Mouse (Mus musculus) MEL (cell line): ENCODE data around the gene Vcp. TPM values are rescaled to one million over a fixed set of nuclear protein-coding genes. Genes with fewer than 3 reads are reported as not detected.

Experiments
- DNase-seq: peaks from one replicate; pipeline ENCODE4 v3.0.0; 2011; ENCODE audit warnings: low read depth, low spot score
- H3K27ac ChIP-seq: 2 replicates; pipeline ENCODE4 v1.5.1; 2012; ENCODE audit warnings: low read depth, mild to moderate bottlenecking, control low read depth, low read length, moderate library complexity; ENCODE audit not compliant: control insufficient read depth
- H3K27me3 ChIP-seq, 2 experiments: fragments of 150-350 bp in 1 of 2; sonication (generic) in 1 of 2; 2 replicates each; pipeline ENCODE4 v1.6.1; 2012; ENCODE audit warnings: low read length in 2 of 2, mild to moderate bottlenecking in 2 of 2, improper control_type of control experiment in 1 of 2, moderate library complexity in 1 of 2; ENCODE audit not compliant: insufficient read depth in 2 of 2, control insufficient read depth in 1 of 2
- H3K36me3 ChIP-seq, 2 experiments: 2 replicates each; pipeline ENCODE4 v1.6.1; 2012 to 2014; ENCODE audit warnings: low read length in 2 of 2, improper control_type of control experiment in 1 of 2, inconsistent platforms in 1 of 2, mild to moderate bottlenecking in 1 of 2; ENCODE audit not compliant: insufficient read depth in 2 of 2, control insufficient read depth in 1 of 2
- H3K4me1 ChIP-seq, 2 experiments: fragments of 150-350 bp in 1 of 2; sonication (generic) in 1 of 2; 2 replicates each; pipeline ENCODE4 v1.6.1; 2012; ENCODE audit warnings: low read length in 2 of 2, improper control_type of control experiment in 1 of 2, mild to moderate bottlenecking in 1 of 2; ENCODE audit not compliant: insufficient read depth in 2 of 2, control insufficient read depth in 1 of 2
- H3K4me3 ChIP-seq, 2 experiments: fragments of 150-350 bp in 1 of 2; sonication (generic) in 1 of 2; 2 replicates each; pipeline ENCODE4 v1.5.1; 2012; ENCODE audit warnings: low read depth in 2 of 2, low read length in 2 of 2, mild to moderate bottlenecking in 2 of 2, moderate library complexity in 2 of 2, control low read depth in 1 of 2, improper control_type of control experiment in 1 of 2; ENCODE audit not compliant: control insufficient read depth in 1 of 2, insufficient read depth in 1 of 2
- H3K79me2 ChIP-seq: 2 replicates; pipeline ENCODE4 v1.6.1; 2012; ENCODE audit warnings: mild to moderate bottlenecking, low read length, moderate library complexity; ENCODE audit not compliant: control insufficient read depth, poor library complexity, insufficient read depth
- H3K9ac ChIP-seq: 2 replicates; pipeline ENCODE4 v1.6.1; 2012; ENCODE audit warnings: low read depth, mild to moderate bottlenecking, control low read depth, low read length, moderate library complexity; ENCODE audit not compliant: control insufficient read depth, poor library complexity, severe bottlenecking
- H3K9me3 ChIP-seq: fragments of 150-350 bp; sonication (generic); replicated peaks from 2 replicates; pipeline ENCODE4 v1.6.1; 2012; ENCODE audit warnings: mild to moderate bottlenecking, low read length, improper control_type of control experiment, moderate library complexity; ENCODE audit not compliant: insufficient read depth
- CHD1 ChIP-seq: IDR thresholded peaks from 2 replicates; pipeline ENCODE4 v1.6.1; 2012; ENCODE audit warnings: low read depth, mild to moderate bottlenecking, inconsistent platforms, low read length, improper control_type of control experiment
- CHD2 ChIP-seq: IDR thresholded peaks from 2 replicates; pipeline ENCODE4 v1.6.1; 2011; ENCODE audit warnings: low read length, improper control_type of control experiment
- CTCF ChIP-seq, 3 experiments: IDR thresholded peaks in 2 of 3; conservative IDR thresholded peaks in 1 of 3; 2 replicates each; pipeline ENCODE4 v1.5.1; 2011 to 2012; ENCODE audit warnings: low read length in 3 of 3, low read depth in 2 of 3, mild to moderate bottlenecking in 2 of 3, improper control_type of control experiment in 1 of 3, inconsistent platforms in 1 of 3, mixed read lengths in 1 of 3, moderate library complexity in 1 of 3; ENCODE audit not compliant: control insufficient read depth in 1 of 3, insufficient read depth in 1 of 3, poor library complexity in 1 of 3, severe bottlenecking in 1 of 3
- E2F4 ChIP-seq: IDR thresholded peaks from 2 replicates; pipeline ENCODE4 v1.6.1; 2011; ENCODE audit warnings: low read depth, low read length, improper control_type of control experiment, borderline replicate concordance
- GABPA ChIP-seq: IDR thresholded peaks from 2 replicates; pipeline ENCODE4 v1.6.1; 2012; ENCODE audit warnings: low read depth, mild to moderate bottlenecking, inconsistent platforms, low read length, improper control_type of control experiment, moderate library complexity
- HCFC1 ChIP-seq: IDR thresholded peaks from 2 replicates; pipeline ENCODE4 v1.6.1; 2012; ENCODE audit warnings: low read depth, mild to moderate bottlenecking, inconsistent platforms, low read length, improper control_type of control experiment, moderate library complexity
- KAT2A ChIP-seq: conservative IDR thresholded peaks from 2 replicates; pipeline ENCODE4 v1.6.1; 2012; ENCODE audit warnings: low read depth, low read length, improper control_type of control experiment, inconsistent platforms
- MAFK ChIP-seq: IDR thresholded peaks from 2 replicates; pipeline ENCODE4 v1.6.1; 2011; ENCODE audit warnings: low read depth, mild to moderate bottlenecking, low read length, improper control_type of control experiment, borderline replicate concordance
- MAX ChIP-seq: IDR thresholded peaks from 2 replicates; pipeline ENCODE4 v1.6.1; 2011; ENCODE audit warnings: low read length, improper control_type of control experiment
- NELFE ChIP-seq: IDR thresholded peaks from 2 replicates; pipeline ENCODE4 v1.6.1; 2011; ENCODE audit warnings: low read depth, low read length, improper control_type of control experiment
- POLR2A ChIP-seq, 2 experiments: IDR thresholded peaks; 2 replicates each; pipeline ENCODE4 v1.6.1; 2011 to 2012; ENCODE audit warnings: low read length in 2 of 2, mild to moderate bottlenecking in 2 of 2, control low read depth in 1 of 2, improper control_type of control experiment in 1 of 2, low read depth in 1 of 2, moderate library complexity in 1 of 2; ENCODE audit not compliant: control insufficient read depth in 1 of 2, insufficient read depth in 1 of 2, poor library complexity in 1 of 2
- POLR2AphosphoS2 ChIP-seq: IDR thresholded peaks from 2 replicates; pipeline ENCODE4 v1.6.1; 2011; ENCODE audit warnings: low read length, improper control_type of control experiment
- RCOR1 ChIP-seq: IDR thresholded peaks from 2 replicates; pipeline ENCODE4 v1.6.1; 2012; ENCODE audit warnings: low read depth, mild to moderate bottlenecking, inconsistent platforms, low read length, improper control_type of control experiment
- TCF12 ChIP-seq: IDR thresholded peaks from 2 replicates; pipeline ENCODE4 v1.6.1; 2014; ENCODE audit warnings: low read depth, mild to moderate bottlenecking, inconsistent platforms, low read length, improper control_type of control experiment, moderate library complexity
- USF1 ChIP-seq: IDR thresholded peaks from 2 replicates; pipeline ENCODE4 v1.6.1; 2014; ENCODE audit warnings: low read depth, mild to moderate bottlenecking, inconsistent platforms, low read length, improper control_type of control experiment, moderate library complexity
- USF2 ChIP-seq, 2 experiments: IDR thresholded peaks; 2 replicates each; pipeline ENCODE4 v1.6.1; 2011 to 2012; ENCODE audit warnings: improper control_type of control experiment in 2 of 2, low read length in 2 of 2, borderline replicate concordance in 1 of 2, inconsistent platforms in 1 of 2, low read depth in 1 of 2, mild to moderate bottlenecking in 1 of 2; ENCODE audit not compliant: insufficient read depth in 1 of 2
- ZC3H11A ChIP-seq: IDR thresholded peaks from 2 replicates; pipeline ENCODE4 v1.6.1; 2012; ENCODE audit warnings: low read depth, mild to moderate bottlenecking, inconsistent platforms, low read length, improper control_type of control experiment
- ZMIZ1 ChIP-seq: IDR thresholded peaks from 2 replicates; pipeline ENCODE4 v1.6.1; 2012; ENCODE audit warnings: low read depth, mild to moderate bottlenecking, inconsistent platforms, low read length, improper control_type of control experiment, moderate library complexity
- polyA plus RNA-seq, 2 experiments: library from polyadenylated mRNA; stranded (reverse) in 1 of 2; unstranded in 1 of 2; fragments of >175 nt in 1 of 2; fragments of >200 nt in 1 of 2; gene quantifications; 2 replicates each; pipeline versions ENCODE4 v1.2.1 to v1.2.4; 2012; ENCODE audit warnings: low replicate concordance in 2 of 2, low read depth in 1 of 2; ENCODE audit not compliant: insufficient read length in 2 of 2, insufficient read depth in 1 of 2, missing spikeins in 1 of 2
- total RNA-seq: library from RNA; depleted of rRNA; stranded (reverse); fragments of 300-350 nt; gene quantifications from 2 replicates; pipeline ENCODE4 v1.2.3, GENCODE M21; 2012; rRNA removed

Vcp gene
- total and polyA plus RNA-seq, 3 experiments, result 264 to 792 (median 420) TPM

DNA sequence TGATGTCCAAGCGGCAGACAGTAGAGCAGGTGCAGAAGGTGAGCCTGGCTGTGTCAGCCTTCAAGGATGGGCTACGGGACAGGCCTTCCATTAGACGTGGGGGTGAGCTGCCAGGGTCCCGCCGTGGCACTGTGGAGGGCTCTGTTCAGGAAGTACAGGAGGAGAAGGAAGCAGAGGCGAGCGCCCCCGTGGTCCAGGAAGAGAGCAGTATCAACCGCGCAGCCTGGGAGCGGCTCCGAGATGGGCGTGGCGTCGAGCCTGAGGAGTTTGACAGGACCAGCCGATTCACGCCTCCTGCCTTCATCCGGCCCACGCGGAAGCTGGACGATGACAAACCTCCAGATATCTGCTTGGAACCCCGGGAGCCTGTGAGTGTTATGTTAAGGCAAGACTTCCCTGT lies 66.7 kb downstream of the Vcp start (continued):
- TF ChIP-seq ZC3H11A (no peak), USF2 (IDR thresholded peaks at IDR 0.05; ENCODE audit: borderline replicate concordance in 1 of 2, insufficient read depth in 1 of 2, low read depth in 1 of 2, low read length in 2 of 2) (no peak), POLR2A (IDR thresholded peaks at IDR 0.05; ENCODE audit: control insufficient read depth in 1 of 2, insufficient read depth in 1 of 2, low read depth in 1 of 2, low read length in 2 of 2, poor library complexity in 1 of 2) (0 out of 4 replicates have a peak, but pooled peaks of 1 of the 2 experiments have one; percentile 24), RCOR1 (no peak), MAFK (no peak), NELFE (no peak), TCF12 (no peak), USF1 (no peak)

GRCm38 (mm10) chr4:42932229-42932969 lies 67.9 kb downstream of the Vcp start:
- Histone ChIP-seq H3K36me3 (0 out of 4 replicates have a peak, but pooled peaks cover 0 to 2% of the 10 kb centered on the region in 2 experiments), H3K9me3 (no peaks in the 10 kb centered on the region), H3K4me1 (peaks cover 2 to 10% of the 10 kb centered on the region in 2 experiments; a peak in 1 of 4 replicates), H3K27me3 (no peaks in the 10 kb centered on the region; a peak in 1 of 4 replicates), H3K79me2 (no peaks in the 10 kb centered on the region), H3K27ac (no peak overlapping the region), H3K4me3 (no peak overlapping the region), H3K9ac (no peak overlapping the region)
- TF ChIP-seq KAT2A, result no peak
- TF ChIP-seq ZMIZ1, result no peak
- TF ChIP-seq HCFC1, result no peak
- no peak for TF ChIP-seq E2F4
- no peak for TF ChIP-seq CTCF (IDR thresholded peaks at IDR 0.05 in 2 of 3, conservative IDR thresholded peaks at IDR 0.05 in 1 of 3; ENCODE audit: control insufficient read depth in 1 of 3, insufficient read depth in 1 of 3, low read depth in 2 of 3, low read length in 3 of 3, poor library complexity in 1 of 3, severe bottlenecking in 1 of 3)
- TF ChIP-seq NELFE, result no peak
- TF ChIP-seq POLR2AphosphoS2, result no peak
- no peak for TF ChIP-seq GABPA
- no peak for TF ChIP-seq MAX
- no peak for TF ChIP-seq ZC3H11A
- no peak for TF ChIP-seq CHD2
- TF ChIP-seq CHD1, result no peak
- no peak for TF ChIP-seq USF2 (IDR thresholded peaks at IDR 0.05; ENCODE audit: borderline replicate concordance in 1 of 2, insufficient read depth in 1 of 2, low read depth in 1 of 2, low read length in 2 of 2)
- no peak for DNase-seq

Other genes with a start within 250 kb of the Vcp start
- not detected in 2 replicates for gene Ccl19, start 243.9 kb downstream of the Vcp start, total RNA-seq
- gene Ccl19, start 243.9 kb downstream of the Vcp start, polyA plus RNA-seq, result under 1 TPM in 1 of 2 experiments, not detected in 1; 0.10 TPM
- not detected in 2 replicates for gene Ccl21a, start 226.5 kb downstream of the Vcp start, total RNA-seq
- gene Ccl21a, start 226.5 kb downstream of the Vcp start, polyA plus RNA-seq, result not detected
- gene Fam205a1, start 146.6 kb downstream of the Vcp start, total RNA-seq, result not detected in 2 replicates
- gene Fam205a1, start 146.6 kb downstream of the Vcp start, polyA plus RNA-seq, result under 1 TPM in 1 of 2 experiments, not detected in 1; 0.01 TPM
- gene Gm12394, start 143.7 kb downstream of the Vcp start, total RNA-seq, result not detected in 2 replicates
- gene Gm12394, start 143.7 kb downstream of the Vcp start, polyA plus RNA-seq, result under 1 TPM in 1 of 2 experiments, not detected in 1; 0.10 TPM
- not detected in 2 replicates for gene Fam205c, start 126.3 kb downstream of the Vcp start, total RNA-seq
- gene Fam205c, start 126.3 kb downstream of the Vcp start, polyA plus RNA-seq, result not detected
- gene Phf24, start 83.8 kb downstream of the Vcp start, total RNA-seq, result 0.07 and 0.31 TPM in 2 replicates
- gene Phf24, start 83.8 kb downstream of the Vcp start, polyA plus RNA-seq, result under 1 TPM in 1 of 2 experiments, not detected in 1; 0.92 TPM
- 0.73 and 1.0 TPM in 2 replicates for gene Dnajb5, start 50.7 kb downstream of the Vcp start, total RNA-seq
- 1 to 10 TPM in 1 of 2 experiments, not detected in 1; 1.8 TPM for gene Dnajb5, start 50.7 kb downstream of the Vcp start, polyA plus RNA-seq
- 0.54 and 0.65 TPM in 2 replicates for gene 1700022I11Rik, start 30.9 kb downstream of the Vcp start, total RNA-seq
- under 1 TPM in 1 of 2 experiments, not detected in 1; 0.39 TPM for gene 1700022I11Rik, start 30.9 kb downstream of the Vcp start, polyA plus RNA-seq
- 10.1 and 11.4 TPM in 2 replicates for gene Fancg, start 10.0 kb upstream of the Vcp start, total RNA-seq
- gene Fancg, start 10.0 kb upstream of the Vcp start, polyA plus RNA-seq, result 10 to 100 TPM in 1 of 2 experiments, not detected in 1; 24.6 TPM
- gene Pigo, start 25.3 kb upstream of the Vcp start, total RNA-seq, result 22.3 TPM in 2 replicates
- 10 to 100 TPM in 1 of 2 experiments, not detected in 1; 36.1 TPM for gene Pigo, start 25.3 kb upstream of the Vcp start, polyA plus RNA-seq
- 384 and 391 TPM in 2 replicates for gene Stoml2, start 31.2 kb upstream of the Vcp start, total RNA-seq
- gene Stoml2, start 31.2 kb upstream of the Vcp start, polyA plus RNA-seq, result 100 to 1,000 TPM in 1 of 2 experiments, not detected in 1; 480 TPM
- gene Fam214b, start 45.7 kb upstream of the Vcp start, total RNA-seq, result 0.95 and 1.3 TPM in 2 replicates
- gene Fam214b, start 45.7 kb upstream of the Vcp start, polyA plus RNA-seq, result 1 to 10 TPM in 1 of 2 experiments, not detected in 1; 3.8 TPM
- gene Unc13b, start 58.4 kb upstream of the Vcp start, total RNA-seq, result 5.4 and 6.5 TPM in 2 replicates
- gene Unc13b, start 58.4 kb upstream of the Vcp start, polyA plus RNA-seq, result 1 to 10 TPM in 1 of 2 experiments, not detected in 1; 9.6 TPM